Mouse (Mus musculus) kidney, adult 9 months (tissue): ENCODE results near the gene Supt6.
"Not testable (repeated sequence)": the region's sequence is repeated elsewhere in the genome, so short reads cannot be mapped to it uniquely, and the experiment has no call there.

Experiments used
- DNase-seq: peaks from one replicate; pipeline ENCODE4 v3.0.0; 2022

Supt6 gene

DNA sequence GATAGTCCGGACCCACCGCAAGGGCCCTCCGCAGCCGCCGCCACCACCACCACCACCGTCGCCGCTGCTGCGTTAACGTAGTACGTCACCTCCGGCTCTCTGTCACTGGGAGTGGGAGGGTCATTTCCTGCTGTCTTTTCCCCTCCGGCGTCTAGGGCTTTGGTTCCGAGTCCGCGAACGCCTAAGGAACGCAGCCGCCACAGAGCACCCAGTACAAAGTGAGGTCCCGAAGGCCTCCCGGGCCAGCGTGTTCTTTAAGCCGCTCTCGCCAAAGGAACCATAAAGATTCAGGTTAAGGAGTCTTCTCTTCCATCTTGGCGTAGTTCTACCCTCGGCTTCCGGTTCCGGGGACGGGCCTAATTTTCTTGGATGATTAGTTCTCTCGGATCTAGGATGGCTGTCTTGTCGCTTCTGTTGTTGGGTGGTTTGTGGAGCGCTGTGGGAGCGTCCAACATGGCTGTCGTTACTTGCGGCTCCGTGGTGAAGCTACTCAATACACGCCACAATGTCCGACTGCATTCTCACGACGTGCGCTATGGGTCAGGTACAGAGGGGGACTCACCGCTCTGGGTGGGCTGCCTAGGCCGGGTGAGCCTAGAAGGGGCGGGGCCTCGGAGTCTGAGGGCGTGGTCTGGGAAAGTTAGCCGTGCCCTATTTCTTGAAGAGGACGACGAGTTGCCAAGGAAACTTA, at the start of gene Supt6, which contains the start of gene Sdf2:
TSS of gene Supt6 (minus strand) at position 361 of the 691 bp plus-strand sequence.
TSS of gene Sdf2 (plus strand) at position 120 of the 691 bp plus-strand sequence.
- peak; percentile 95 for DNase-seq

DNA sequence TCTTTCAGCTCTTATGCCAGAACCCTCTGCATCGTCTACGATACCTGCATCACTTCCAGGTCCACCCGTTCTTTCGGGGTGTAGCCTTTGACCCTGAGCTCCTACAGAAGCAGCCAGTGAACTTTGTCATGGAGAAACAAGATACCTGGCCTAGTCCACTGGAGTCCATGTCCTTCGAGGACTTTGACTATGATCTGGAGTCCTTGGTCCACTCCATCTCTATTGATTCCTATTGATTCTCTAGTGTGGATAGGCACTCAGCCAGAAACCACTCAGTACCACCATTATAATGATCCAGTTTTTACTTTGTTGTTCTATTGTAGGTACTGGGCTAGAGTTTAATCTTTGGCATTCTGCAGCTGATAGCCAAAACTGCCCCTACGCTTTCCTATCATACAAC, 48.8 kb upstream of the Supt6 start:
- no peak for DNase-seq

DNA sequence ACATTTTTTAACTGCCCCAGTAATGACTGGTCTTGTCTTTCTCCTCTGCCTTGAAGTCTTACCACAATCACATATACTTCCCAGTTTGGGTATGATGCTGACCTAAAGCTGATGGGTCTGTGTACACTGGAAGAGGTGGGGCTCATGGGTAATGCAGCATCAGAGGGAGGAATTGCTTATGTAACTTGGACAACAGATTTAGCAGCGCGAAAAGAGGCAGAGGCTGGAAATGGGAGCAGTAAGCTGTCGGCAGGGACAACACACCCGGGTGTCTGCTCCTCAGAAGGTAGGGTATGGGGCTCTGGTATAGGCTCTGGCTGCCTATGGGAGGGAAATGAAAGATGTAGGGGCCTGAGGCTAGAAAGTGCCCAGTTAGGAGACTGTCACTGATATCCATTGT, 44.9 kb upstream of the Supt6 start, which contains the start of gene BC030499:
TSS of gene BC030499 (plus strand) at position 188 of the 400 bp plus-strand sequence.
- no peak for DNase-seq

DNA sequence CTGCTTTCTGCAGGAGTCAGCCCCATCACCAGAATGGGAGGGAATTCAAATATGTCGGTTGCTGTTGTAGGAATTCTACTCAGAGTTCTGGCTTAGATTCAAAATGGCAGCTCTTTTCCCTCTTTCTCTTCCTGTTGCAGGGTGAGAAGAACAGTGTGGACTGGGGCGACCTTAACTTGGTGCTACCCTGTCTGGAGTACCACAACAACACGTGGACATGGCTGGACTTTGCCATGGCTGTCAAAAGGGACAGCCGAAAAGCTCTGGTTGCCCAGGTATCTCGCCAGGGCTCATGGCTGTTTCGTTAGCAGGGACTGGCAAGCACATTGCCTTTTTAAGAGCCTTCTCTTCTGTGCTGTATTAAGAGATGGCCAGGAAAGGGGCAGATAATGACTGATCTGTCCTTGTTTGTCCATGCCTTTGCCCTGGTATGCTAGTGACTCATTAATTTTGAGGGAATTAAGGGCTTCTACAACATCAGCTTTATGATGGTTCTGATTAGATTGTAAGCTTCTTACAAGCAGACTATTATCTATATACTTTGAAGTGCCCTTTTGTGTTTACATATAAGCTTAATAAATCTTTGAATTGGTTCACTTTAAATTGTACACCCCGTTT, 43.5 kb upstream of the Supt6 start:
- DNase-seq = no peak

DNA sequence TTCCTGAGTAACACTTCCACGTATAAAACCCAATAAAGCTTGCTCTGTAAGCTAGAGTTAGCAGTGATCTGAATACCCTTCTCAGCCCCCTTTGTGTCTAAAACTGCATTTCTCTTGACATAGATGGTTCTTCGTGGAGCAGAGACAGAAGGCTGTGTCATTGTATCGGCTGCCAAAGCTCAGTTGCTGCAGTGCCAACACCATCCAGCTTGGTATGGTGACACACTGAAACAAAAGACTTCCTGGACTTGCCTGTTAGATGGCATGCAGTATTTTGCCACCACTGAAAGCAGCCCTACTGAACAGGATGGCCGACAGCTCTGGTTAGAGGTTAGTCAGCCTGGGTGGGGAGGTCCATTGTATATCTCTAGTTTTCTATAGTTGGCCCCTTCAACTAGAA, 33.8 kb upstream of the Supt6 start:
- DNase-seq = no peak

DNA sequence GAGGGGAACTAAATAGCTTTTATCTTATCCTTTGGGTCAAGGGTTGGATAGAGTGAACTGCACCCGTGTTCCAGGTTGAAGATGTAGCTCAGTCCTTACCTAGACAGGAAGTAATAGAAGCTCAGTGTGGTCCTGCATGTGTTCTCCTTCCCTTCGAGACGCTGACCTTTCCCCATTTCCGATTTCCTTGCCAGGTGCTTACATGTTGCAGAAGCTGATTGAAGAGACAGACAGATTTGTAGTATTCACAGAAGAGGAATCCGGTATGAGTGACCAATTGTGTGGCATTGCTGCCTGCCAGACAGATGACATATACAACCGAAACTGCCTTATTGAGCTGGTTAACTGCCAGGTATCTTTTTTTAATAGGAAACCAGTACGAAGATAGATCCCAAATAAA, 33.1 kb upstream of the Supt6 start:
- no peak for DNase-seq

DNA sequence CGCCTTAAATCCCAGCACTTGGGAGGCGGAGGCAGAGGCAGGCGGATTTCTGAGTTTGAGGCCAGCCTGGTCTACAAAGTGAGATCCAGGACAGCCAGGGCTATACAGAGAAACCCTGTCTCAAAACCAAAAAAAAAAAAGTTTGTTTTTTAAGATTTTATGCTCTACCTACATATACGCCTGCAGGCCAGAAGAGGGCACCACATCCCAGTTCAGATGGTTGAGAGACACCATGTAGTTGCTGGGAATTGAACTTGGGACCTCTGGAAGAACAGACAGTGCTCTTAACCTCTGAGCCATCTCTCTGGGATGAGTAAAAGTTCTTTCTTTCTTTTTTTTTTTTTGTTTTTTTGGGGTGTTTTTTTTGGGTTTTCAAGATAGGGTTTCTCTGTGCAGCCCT, 30.4 kb upstream of the Supt6 start:
- DNase-seq = not testable (repeated sequence)

DNA sequence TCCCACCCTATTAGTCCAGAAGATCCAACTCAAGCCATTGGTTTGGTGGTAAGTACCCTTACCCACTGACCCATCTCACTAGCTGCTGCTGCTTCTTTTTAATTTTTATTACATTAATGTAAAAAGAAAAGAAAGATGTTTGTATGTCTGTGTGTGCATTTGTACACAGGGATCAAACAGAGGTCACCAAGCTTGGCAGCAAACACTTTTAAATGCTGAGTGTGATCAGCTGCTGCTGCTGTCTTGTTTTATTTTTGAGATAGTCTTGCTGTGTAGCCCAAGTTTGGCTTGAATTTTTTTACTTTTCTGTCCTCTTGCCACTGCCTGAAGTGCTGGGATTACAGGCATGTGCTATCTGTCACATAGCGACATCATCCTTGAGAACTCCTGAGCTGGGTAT, 29.8 kb upstream of the Supt6 start:
- no peak for DNase-seq

DNA sequence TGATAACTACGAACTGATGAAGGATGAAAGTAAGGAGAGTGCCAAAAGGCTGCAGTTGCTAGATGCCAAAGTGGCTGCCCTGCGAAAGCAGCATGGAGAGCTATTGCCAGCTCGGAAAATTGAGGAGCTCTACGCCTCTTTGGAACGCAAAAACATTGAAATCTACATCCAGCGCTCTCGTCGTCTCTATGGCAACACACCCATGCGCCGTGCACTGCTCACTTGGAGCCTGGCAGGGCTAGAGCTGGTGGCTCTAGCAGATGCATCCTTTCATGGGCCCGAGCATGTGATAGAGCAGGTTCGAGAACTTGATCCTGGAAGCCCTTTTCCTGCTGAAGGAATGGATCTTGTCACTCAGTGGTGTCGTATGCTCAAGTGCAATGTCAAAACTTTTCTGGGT, 26.2 kb upstream of the Supt6 start:
- DNase-seq = no peak

DNA sequence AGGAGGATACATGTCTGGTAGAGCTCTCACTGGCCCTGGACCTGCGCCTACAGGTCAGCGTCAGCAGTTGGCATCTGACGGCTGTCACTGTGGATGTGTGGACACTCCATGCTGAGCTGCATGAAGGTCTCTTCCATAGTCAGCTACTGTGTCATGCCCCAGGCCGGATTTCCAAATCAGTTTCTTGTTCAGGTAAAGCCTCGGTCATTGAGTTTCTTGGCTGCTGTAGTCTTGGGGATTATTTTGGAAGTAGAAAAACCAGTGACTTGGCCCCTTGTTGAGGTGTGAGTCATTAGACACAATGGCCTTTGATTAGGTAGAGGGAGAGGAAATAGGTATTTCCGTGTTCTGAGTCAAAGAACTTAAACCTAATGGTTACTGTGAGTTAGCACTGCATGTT, 19.8 kb upstream of the Supt6 start:
- DNase-seq = no peak

DNA sequence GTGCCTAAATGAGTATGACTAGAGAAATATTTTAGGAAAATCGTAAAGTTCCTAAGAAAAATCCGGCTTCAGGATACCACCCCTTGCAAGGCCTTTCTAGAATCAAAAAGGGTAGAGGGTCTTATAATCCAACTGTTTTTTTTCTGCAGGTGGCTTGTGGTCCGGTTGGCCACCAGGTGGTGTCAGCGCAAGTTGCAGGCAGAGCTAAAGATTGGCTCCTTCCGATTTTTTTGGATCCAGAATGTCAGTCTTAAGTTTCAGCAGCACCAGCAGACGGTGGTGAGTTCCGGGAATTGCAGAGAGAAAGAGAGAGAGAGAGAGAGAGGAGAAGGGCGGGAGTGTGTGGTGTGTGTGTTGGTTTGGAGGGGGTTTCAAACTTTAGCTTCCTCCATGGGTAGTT, 16.8 kb upstream of the Supt6 start:
- peak; percentile 64 for DNase-seq

DNA sequence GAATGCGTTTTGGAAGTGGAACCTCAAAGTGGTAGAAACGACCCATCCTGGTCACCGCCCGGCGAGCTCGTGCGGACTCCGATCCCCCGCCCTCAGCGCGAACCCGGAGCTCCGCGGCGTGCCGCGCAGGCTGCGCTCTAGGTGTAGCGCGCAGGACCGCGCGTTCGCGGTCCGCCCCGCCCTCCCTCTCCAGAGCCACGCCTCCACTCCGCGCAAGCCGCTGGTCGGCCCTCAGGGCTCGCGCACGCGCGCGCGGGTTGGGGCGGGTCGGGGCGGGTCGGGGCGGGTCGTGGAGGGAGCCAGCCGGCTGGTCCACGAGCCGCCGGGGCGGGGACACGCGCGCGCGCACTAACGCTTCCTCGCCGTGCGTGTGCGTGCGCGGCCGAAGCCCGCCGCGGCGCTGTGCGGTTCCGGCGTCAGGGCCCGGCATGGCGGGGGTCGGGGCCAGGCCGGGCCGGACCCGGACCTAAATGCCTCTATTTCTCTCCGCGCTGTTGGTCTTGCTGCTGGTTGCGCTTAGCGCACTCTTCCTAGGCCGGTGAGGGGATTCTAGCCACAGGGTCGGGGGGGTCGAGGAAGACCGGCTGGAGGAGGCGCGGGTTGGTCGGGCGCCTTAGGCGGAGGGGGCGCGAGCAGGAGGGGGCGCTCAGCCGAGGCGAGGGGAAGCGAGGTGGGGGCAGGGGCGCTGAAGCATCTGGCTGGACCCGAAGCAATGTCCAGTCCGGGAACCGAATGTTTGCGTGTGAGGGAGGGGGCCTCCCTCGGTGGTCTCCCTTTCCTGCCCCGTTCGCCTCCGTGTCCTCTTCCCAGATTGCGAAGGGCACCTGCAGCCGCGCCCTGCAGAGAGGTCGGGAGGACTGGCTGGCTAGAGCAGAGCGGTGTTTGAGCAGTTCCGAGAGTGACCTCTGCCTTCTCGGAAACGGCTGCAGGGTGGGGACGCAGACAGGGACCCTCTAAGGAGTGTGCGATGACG, 15.9 kb upstream of the Supt6 start, which contains the start of gene 2610507B11Rik:
TSS of gene 2610507B11Rik (plus strand) at position 373 of the 973 bp plus-strand sequence.
- DNase-seq = peak; percentile 91

DNA sequence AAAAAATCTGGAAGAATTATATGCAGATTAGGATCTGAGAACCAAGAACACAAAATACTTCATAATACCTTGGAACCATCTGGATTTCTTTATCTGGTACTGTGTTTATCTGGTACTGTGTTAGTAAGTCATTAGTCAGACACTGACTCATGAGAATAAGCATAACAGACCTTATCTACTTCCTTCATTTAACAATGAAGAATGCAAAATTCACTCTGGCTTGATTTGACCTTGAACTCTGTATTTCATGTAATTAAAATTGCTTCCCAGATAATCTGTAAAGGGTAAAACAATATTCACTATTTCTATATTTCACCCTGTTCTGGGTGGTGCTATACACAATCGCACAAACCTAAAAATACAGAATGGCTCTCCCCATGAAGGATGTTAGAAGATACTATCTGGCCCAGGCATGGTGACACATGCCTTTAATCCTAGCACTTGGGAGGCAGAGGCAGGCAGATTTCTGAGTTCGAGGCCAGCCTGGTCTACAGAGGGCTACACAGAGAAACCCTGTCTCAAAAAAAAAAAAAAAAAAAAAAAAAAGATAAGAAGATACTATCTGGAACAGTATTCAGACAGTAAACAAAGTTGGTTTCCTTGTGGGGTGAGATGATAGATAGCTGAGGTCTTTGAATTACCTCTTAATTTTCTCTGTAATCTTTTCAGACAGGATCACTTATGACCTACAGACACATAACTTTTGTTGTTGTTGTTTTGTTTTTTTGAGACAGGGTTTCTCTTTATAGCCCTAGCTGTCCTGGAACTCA, 14.9 kb upstream of the Supt6 start:
- DNase-seq = no peak

DNA sequence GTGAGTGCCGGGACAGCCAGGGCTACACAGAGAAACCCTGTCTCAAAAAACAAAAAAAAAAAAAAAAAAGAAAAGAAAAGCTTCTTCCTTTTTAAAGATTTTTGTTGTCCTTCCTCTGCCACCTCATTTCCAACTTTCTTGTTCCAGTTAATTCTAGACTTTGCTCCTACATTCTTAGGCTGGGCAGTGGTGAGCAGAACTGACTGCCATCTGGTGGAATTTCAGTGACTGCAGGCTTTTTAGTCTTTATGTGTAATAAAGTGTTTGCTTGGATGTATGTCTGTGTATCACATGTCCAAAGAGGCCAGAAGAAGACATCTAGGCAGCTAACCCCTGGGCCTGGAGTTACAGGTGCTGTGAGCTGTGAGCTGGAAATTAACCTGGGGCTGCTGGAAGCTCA, 10.8 kb upstream of the Supt6 start:
- peak; percentile 61 for DNase-seq

DNA sequence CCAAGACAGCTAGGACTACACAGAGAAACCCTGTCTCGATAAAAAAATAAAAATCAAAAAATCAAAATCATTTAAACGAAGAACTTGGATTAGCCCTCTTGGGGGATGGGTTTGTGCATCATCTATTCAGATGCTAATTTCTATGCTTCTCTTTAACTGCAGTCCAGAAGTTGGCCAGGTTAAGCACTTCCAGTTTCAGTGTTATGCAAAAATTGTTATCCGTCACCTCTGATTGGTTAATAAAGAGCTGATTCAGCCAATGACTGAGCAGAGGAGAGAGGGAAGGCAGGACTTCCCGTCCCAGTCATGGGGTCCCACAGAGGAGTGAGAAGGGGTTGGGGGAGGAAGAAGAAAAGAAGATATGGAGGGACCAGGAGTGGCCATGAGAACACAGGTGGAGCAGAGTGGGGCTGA, 1.9 kb upstream of the Supt6 start:
- no peak for DNase-seq

DNA sequence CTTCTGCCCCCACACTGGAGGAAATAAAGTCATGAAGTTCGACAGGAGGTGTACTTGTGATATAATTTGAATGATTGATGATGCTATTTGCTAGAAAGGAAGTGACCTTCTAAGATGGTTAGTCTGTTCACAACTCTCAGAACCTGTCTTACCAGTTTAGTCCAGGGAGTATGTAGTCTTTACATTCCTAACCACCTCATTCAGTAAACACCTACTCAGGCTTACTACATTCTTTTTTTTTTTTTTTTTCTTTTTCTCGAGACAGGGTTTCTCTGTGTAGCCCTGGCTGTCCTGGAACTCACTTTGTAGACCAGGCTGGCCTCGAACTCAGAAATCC, 1.2 kb upstream of the Supt6 start:
- DNase-seq = no peak

DNA sequence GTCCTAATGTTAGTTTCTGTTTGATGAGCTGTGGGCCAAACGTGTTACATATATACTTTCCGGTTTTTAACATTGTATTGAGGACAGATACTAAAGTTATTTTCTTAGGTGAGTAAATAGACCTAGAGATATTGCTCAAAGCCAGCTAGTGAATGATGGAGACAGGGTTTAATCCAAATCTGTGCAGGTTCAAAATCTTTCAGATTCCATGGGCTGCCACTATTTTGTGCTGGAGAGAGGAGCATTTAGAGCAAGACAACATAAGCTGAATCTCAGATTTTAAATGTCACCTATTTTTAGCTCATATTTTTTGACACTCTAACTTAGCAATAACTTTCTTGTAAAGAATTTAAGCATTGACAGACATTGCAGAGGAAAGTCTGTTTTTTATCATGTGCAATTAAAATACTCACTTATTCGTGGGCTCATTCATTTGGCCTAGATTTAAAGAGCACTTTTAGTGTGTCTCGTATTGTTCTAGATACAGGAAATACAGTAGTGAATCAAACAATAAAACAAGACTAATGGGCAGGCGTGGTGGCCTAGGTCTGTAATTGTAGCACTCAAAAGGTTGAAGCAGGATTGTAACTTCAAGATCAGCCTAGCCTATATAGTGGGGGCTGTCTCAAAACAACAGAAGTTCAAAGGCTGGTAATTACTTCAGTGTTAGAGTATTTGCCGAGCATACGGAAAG, 678 bp upstream of the Supt6 start:
- DNase-seq = no peak

DNA sequence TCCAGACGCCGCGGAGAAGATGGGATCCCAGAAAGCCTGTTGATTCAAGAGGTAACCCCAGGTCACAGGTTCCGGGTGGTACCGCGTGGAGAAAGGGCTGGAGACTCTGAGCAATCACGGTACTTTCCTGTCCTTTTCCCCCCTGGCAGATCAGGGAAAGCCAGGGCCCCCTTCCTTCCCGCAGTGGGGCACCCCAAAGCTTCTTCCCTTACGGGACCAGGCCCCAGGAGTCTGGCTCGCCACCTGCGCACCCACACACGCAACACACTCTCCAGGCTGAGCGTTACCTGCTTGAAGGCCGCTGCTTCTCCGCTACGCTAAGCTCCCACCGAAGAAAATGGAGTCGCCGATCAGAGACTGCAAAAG, 543 bp downstream of the Supt6 start:
- peak; percentile 30 for DNase-seq

DNA sequence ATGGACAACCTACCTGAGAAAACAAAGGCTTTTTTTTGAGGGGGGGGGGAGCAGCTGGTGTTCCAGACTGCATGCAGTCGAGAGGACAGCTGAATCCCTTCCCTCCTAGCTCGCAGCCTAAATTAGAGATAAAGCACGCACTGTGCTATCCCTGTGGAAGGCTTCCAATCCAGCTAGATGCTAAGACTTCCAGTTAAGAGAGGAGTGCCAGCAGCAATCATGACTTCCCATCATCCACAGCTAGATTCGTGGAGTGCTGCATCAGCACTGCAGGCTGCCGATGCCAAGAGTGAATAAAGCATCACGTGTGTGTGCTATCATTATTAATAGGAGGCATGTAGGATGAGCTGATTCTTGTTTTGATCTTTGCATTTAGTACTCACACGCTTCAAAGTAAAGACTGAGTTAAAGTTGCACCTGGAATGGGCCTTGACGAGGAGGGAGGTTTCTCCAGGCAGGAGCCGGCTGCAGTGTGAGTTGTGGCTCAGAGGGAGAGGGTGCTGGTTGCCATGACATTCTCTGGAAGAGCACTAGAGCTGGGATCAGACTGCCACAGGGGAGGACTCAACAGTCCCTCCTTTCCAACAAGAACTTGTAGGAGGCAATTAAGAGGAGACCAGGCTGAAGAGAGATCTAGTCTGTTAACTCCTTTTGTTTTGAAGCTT, 5.5 kb downstream of the Supt6 start:
- DNase-seq = no peak

DNA sequence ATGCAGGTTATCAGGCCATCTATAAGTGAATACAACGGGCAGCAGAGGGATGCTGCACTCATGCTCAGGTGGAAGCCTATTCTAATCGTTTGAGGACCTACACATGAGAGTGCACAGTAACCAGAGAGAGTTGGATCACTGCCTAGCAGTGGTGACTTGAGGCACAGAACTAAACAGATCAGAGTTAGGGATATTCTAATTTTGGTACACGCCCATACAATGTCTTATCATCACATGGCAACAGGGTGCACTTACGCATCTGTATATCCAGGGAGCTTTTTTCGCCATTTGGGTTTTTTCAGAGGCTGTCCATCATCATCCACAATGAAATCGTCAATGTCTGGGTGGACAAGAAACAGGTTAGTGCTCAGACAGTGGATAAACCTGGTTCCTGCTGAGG, 14.3 kb downstream of the Supt6 start:
- DNase-seq = no peak

DNA sequence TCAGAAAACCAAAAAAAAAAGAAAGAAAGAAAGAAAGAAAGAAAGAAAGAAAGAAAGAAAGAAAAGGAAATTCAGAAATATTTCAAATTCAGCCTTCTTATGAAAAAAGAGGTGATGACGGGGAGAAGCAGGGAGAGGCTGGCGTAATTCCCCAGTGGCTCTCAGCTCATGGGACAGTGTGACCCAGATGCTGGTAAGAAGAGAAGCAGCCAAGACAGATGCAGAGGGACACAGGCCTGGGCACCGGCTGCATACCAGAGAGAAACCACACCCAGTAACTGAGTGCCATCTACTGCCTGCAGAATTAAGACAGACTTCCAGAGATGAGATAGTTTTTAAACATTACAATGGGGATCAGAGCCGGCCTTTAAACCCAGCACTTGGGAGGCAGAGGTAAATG, 22.2 kb downstream of the Supt6 start:
- no peak for DNase-seq
